Mouse (Mus musculus): ENCODE results near the gene Foxa2.

The Foxa2 gene

GRCm38 (mm10) chr2:147996781-147997180, 50.0 kb downstream of the Foxa2 start:
- no peak for DNase-seq

- DNase-seq = no peak
These were observed 52.9 kb downstream of the Foxa2 start for GRCm38 (mm10) chr2:147993821-147994220.

DNA sequence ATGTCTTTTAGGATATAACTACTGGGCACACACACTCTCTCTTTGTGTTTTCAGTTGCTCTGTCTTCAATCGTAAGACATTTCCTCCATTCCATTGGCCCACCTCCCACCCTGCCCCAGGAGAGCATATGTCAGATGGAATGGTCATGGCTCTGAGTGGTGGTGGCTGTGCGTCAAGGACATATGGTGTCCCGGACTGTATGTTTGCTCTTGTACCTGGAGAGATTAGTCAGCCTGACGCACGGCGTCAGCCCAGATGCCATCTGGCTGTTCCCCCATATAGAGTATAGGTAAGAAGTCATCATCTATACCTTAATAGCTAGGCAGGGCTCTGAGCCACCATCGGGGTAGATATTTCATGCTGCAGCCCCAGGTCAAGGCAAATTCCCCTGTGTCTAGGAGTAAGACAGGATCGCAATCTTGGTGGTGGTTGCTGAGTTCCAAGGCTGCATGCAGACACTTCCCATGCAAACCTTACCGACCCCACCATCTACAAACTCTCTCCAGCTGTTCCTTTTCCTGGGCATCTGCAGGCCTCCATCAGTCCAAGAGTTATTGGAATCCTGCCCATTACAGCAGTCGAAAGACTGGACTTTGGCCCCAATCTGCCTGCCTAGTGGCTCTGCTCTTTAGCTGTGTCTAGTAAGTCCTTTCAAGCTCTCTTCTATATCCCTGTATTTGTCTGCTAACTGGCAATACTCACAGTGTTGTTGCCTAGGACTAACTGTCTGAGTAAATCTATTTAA, 53.7 kb downstream of the Foxa2 start:
- no peak for DNase-seq

All from cerebellum, adult 11-12 months (tissue).